Mouse (Mus musculus): Measurements from ENCODE around the gene Grb10. TPM values are rescaled to one million over a fixed set of nuclear protein-coding genes. Genes with fewer than 3 reads are reported as not detected.

Grb10 gene
- polyA plus RNA-seq, 1 experiment from 2014 or later: 52.8 TPM

- in situ Hi-C loops (cut with MboI; ENCODE audit: low pct_unique_long_range_greater_than_20kb): no loop called here
- CTCF ChIA-PET: interaction anchor here (1.4 kb wide), 1 partner anchor 142 kb away, joined by 4 read pairs; no protein-coding TSS in a partner anchor
- TF ChIP-seq CTCF (IDR thresholded peaks at IDR 0.05): no peak
- no peak for DNase-seq (ENCODE audit: low read depth, low spot score)
- H3K27me3 ChIP-seq: no peaks in the 10 kb centered on the region
- POLR2A ChIA-PET: no interaction called here
- ATAC-seq: no peak
Measured at GRCm38 (mm10) chr11:11961917-11962628, 76.4 kb downstream of the Grb10 start.

- CTCF ChIA-PET: no interaction called here
- peak; percentile 65 for ATAC-seq
- H3K27me3 ChIP-seq: no peaks in the 10 kb centered on the region
- in situ Hi-C loops (cut with MboI; ENCODE audit: low pct_unique_long_range_greater_than_20kb): no loop called here
- no peak for TF ChIP-seq CTCF (IDR thresholded peaks at IDR 0.05)
- POLR2A ChIA-PET: no interaction called here
- DNase-seq (ENCODE audit: low read depth, low spot score): no peak
Measured at GRCm38 (mm10) chr11:11960858-11961257, 77.6 kb downstream of the Grb10 start.

GRCm38 (mm10) chr11:11960227-11960626, 78.3 kb downstream of the Grb10 start:
- no peak for TF ChIP-seq CTCF (IDR thresholded peaks at IDR 0.05)
- no peaks in the 10 kb centered on the region for H3K27me3 ChIP-seq
- no peak for DNase-seq (ENCODE audit: low read depth, low spot score)
- in situ Hi-C loops (cut with MboI; ENCODE audit: low pct_unique_long_range_greater_than_20kb): no loop called here
- ChIA-PET POLR2A (interaction anchor here (0.9 kb wide), 1 partner anchor 13 kb away, joined by 3 read pairs; no protein-coding TSS in a partner anchor), CTCF (interaction anchor here (0.7 kb wide), 1 partner anchor 140 kb away, joined by 3 read pairs; no protein-coding TSS in a partner anchor)
- ATAC-seq: no peak

- ChIA-PET POLR2A (interaction anchor here (0.6 kb wide), 1 partner anchor 91 kb away, joined by 3 read pairs; no protein-coding TSS in a partner anchor), CTCF (interaction anchor here (1.0 to 1.2 kb wide), 3 partner anchors 12 to 139 kb away, joined by 3 read pairs; no protein-coding TSS in a partner anchor)
- in situ Hi-C loops (cut with MboI; ENCODE audit: low pct_unique_long_range_greater_than_20kb): no loop called here
Measured at GRCm38 (mm10) chr11:11958479-11958878, 80.0 kb downstream of the Grb10 start.

GRCm38 (mm10) chr11:11958061-11958361, 80.5 kb downstream of the Grb10 start:
- POLR2A ChIA-PET: no interaction called here
- TF ChIP-seq CTCF (IDR thresholded peaks at IDR 0.05): no peak
- CTCF ChIA-PET: interaction anchor here (1.0 to 1.4 kb wide), 4 partner anchors 13 to 138 kb away, joined by 3 to 4 read pairs (median 3); no protein-coding TSS in a partner anchor
- no peaks in the 10 kb centered on the region for H3K27me3 ChIP-seq
- no peak for ATAC-seq
- in situ Hi-C loops (cut with MboI; ENCODE audit: low pct_unique_long_range_greater_than_20kb): no loop called here
- no peak for DNase-seq (ENCODE audit: low read depth, low spot score)

More at GRCm38 (mm10) chr11:11958479-11958878, 80.0 kb downstream of the Grb10 start:
- DNase-seq (ENCODE audit: low read depth, low spot score) (no peak), ATAC-seq (no peak)
- no peaks in the 10 kb centered on the region for H3K27me3 ChIP-seq
- TF ChIP-seq CTCF (IDR thresholded peaks at IDR 0.05): no peak

GRCm38 (mm10) chr11:11957211-11958060, 81.0 kb downstream of the Grb10 start:
- POLR2A ChIA-PET: no interaction called here
- in situ Hi-C loops (cut with MboI; ENCODE audit: low pct_unique_long_range_greater_than_20kb): no loop called here
- TF ChIP-seq CTCF (IDR thresholded peaks at IDR 0.05): no peak
- CTCF ChIA-PET: interaction anchor here (0.7 to 1.5 kb wide), 3 partner anchors 20 to 137 kb away, joined by 3 to 6 read pairs (median 4); no protein-coding TSS in a partner anchor
- no peak for ATAC-seq
- H3K27me3 ChIP-seq: no peaks in the 10 kb centered on the region
- DNase-seq (ENCODE audit: low read depth, low spot score): no peak

GRCm38 (mm10) chr11:11955783-11956182, 82.7 kb downstream of the Grb10 start:
- ATAC-seq: no peak
- DNase-seq (ENCODE audit: low read depth, low spot score): no peak

GRCm38 (mm10) chr11:11954606-11955005, 83.9 kb downstream of the Grb10 start:
- ATAC-seq: no peak
- ChIA-PET POLR2A (no interaction called here), CTCF (interaction anchor here (0.7 to 0.9 kb wide), 2 partner anchors 12 to 135 kb away, joined by 3 read pairs; no protein-coding TSS in a partner anchor)
- DNase-seq (ENCODE audit: low read depth, low spot score): no peak
- no peaks in the 10 kb centered on the region for H3K27me3 ChIP-seq
- in situ Hi-C loops (cut with MboI; ENCODE audit: low pct_unique_long_range_greater_than_20kb): no loop called here
- TF ChIP-seq CTCF (IDR thresholded peaks at IDR 0.05): no peak

More at GRCm38 (mm10) chr11:11955783-11956182, 82.7 kb downstream of the Grb10 start:
- in situ Hi-C loops (cut with MboI; ENCODE audit: low pct_unique_long_range_greater_than_20kb): no loop called here
- no peaks in the 10 kb centered on the region for H3K27me3 ChIP-seq
- ChIA-PET CTCF (no interaction called here), POLR2A (no interaction called here)
- TF ChIP-seq CTCF (IDR thresholded peaks at IDR 0.05): no peak

GRCm38 (mm10) chr11:11954115-11954438, 84.4 kb downstream of the Grb10 start:
- ChIA-PET CTCF (interaction anchor here (0.7 to 0.9 kb wide), 2 partner anchors 13 to 134 kb away, joined by 3 read pairs; no protein-coding TSS in a partner anchor), POLR2A (no interaction called here)
- ATAC-seq (no peak), DNase-seq (ENCODE audit: low read depth, low spot score) (no peak)
- no peaks in the 10 kb centered on the region for H3K27me3 ChIP-seq
- TF ChIP-seq CTCF (IDR thresholded peaks at IDR 0.05): no peak
- in situ Hi-C loops (cut with MboI; ENCODE audit: low pct_unique_long_range_greater_than_20kb): no loop called here

- in situ Hi-C loops (cut with MboI; ENCODE audit: low pct_unique_long_range_greater_than_20kb): no loop called here
- TF ChIP-seq CTCF (IDR thresholded peaks at IDR 0.05): no peak
- CTCF ChIA-PET: interaction anchor here (0.7 to 0.9 kb wide), 2 partner anchors 13 to 134 kb away, joined by 3 read pairs; no protein-coding TSS in a partner anchor
- POLR2A ChIA-PET: no interaction called here
- no peaks in the 10 kb centered on the region for H3K27me3 ChIP-seq
- DNase-seq (ENCODE audit: low read depth, low spot score): no peak
- ATAC-seq: peak; percentile 74
Measured at GRCm38 (mm10) chr11:11953364-11954114, 84.9 kb downstream of the Grb10 start.

Data from Patski (cell line).